Mouse (Mus musculus) cerebellum, adult 2 months (tissue): ENCODE measurements around the gene Mtss1l. TPM values are rescaled to one million over a fixed set of nuclear protein-coding genes. Genes with fewer than 3 reads are reported as not detected.
A peak's percentile ranks its signal among the peaks of the same experiment; 100 is the strongest.

Source experiments
- DNase-seq, 2 experiments: peaks; one replicate each; pipeline ENCODE4 v3.0.0; 2021
- H3K27ac ChIP-seq: fragments of 200-500 bp; 2 replicates; pipeline ENCODE4 v1.5.1; 2012; ENCODE audit warnings: low read length, control low read depth, inconsistent platforms; ENCODE audit not compliant: insufficient read depth
- H3K27me3 ChIP-seq: fragments of 200-500 bp; 2 replicates; pipeline ENCODE4 v1.6.1; 2012; ENCODE audit warnings: inconsistent platforms, mild to moderate bottlenecking, low read length, moderate library complexity; ENCODE audit not compliant: control insufficient read depth, insufficient read depth
- H3K4me1 ChIP-seq: fragments of 200-500 bp; 2 replicates; pipeline ENCODE4 v1.6.1; 2011; ENCODE audit warnings: low read length; ENCODE audit not compliant: control insufficient read depth, insufficient read depth
- H3K4me3 ChIP-seq: fragments of 200-500 bp; replicated peaks from 2 replicates; pipeline ENCODE3; 2011; ENCODE audit warnings: mild to moderate bottlenecking, low read depth, low read length, control low read depth; ENCODE audit not compliant: insufficient read depth
- CTCF ChIP-seq: fragments of 200-500 bp; IDR thresholded peaks from 2 replicates; pipeline ENCODE4 v1.5.1; 2011; ENCODE audit warnings: low read depth, mild to moderate bottlenecking, control low read depth, low read length, moderate library complexity, borderline replicate concordance; ENCODE audit not compliant: insufficient read depth
- POLR2A ChIP-seq: fragments of 200-500 bp; IDR thresholded peaks from 2 replicates; pipeline ENCODE4 v1.6.1; 2011; ENCODE audit warnings: low read length, control low read depth, borderline replicate concordance; ENCODE audit not compliant: insufficient read depth
- WGBS: fragments of 180-500 bp; shearing (Covaris S2); methylation state at CpG from one replicate; pipeline ENCODE4 v1.1.7; 2018; 5-methylcytosine and 5-hydroxymethylcytosine counted together
- polyA plus RNA-seq: library from polyadenylated mRNA; depleted of rRNA; stranded (reverse); fragments of >200 nt; gene quantifications from 2 replicates; pipeline ENCODE4 v1.2.3, GENCODE M21; 2012; rRNA removed

Mtss1l gene
- polyA plus RNA-seq, result 257 and 288 TPM in 2 replicates

DNA sequence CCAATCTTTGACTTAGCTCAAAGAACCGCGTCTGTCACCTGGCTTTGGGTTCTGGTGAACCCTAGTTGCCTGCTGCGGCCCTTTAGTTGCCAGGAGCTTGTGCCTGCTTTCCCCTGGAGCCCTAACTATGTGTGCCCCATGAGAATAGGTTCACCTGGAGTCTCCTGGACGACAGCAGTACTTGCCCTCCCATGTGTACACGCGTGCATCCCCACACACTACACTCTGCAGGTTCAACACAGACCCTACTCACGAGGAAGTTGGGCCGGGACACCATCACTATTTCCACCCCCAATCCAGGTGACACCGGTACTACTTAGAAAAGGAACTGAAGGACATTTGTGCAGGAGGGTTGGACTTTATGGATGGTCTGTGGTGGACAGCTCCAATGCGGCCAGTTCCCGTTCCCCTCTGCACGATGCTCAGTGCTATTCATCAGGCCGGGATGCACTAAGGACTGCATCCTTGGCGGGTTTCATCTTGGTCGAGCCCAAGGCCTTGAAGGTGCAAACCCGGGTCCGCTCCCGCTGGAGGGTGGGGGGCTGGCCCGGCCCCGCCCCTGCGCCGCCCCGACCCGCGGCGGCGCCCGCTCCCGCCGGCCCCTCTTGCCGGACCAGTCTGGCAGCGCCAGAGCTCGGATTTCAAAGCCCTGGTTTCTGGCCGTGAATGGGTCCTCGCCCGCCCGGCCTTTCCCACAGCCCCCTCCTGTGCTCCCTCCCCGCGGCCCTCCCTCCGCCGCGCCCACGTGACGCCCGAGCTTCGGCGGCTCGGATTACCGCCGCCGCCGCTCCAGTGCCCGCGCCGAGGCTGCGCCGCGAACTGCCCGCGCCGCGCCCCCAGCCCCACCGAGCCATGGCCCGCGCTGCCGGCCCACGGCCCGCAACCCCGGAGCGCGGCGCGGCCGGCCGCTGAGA lies at the start of gene Mtss1l:
TSS of gene Mtss1l (plus strand) at position 792 of the 914 bp plus-strand sequence.
- Histone ChIP-seq H3K4me3 (peak within 1 kb of the TSS; percentile 77), H3K27ac (peak within 1 kb of the TSS; percentile 84), H3K4me1 (peaks cover 65% of the 10 kb centered on the region), H3K27me3 (no peaks in the 10 kb centered on the region)
- peak; percentile 85 to 88 for DNase-seq
- WGBS, result 3% methylated on average over 57 of the region's 75 CpGs
- TF ChIP-seq CTCF (no peak), POLR2A (peak; percentile 27)

DNA sequence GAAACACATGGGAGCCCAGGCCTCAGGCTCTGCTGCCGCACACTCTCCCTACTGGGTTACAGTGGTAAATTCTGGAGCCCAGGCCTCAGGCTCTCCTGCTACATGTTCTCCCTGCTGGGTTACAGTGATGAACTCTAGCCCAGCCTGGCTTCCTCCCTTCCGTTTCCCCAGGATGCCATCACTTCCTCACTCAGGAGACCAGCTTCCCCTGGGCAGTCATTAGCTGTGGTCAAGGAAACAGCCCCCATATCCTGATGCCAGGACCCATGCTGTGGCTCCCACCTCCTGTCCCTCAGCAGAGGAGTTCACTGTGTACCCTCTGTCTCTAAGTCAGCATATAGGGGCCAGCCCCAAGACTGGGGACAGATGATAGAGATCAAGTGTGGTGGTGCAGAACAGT lies 49.1 kb upstream of the Mtss1l start:
- WGBS, result 43% methylated on average over 2 of the region's 2 CpGs
- no peak overlapping the region for H3K4me3 ChIP-seq
- no peaks in the 10 kb centered on the region for H3K27me3 ChIP-seq
- TF ChIP-seq POLR2A, result no peak
- TF ChIP-seq CTCF, result no peak
- DNase-seq, result peak; percentile 32 to 54
- H3K4me1 ChIP-seq, result peaks cover 63% of the 10 kb centered on the region
- H3K27ac ChIP-seq, result peak overlapping the region; percentile 94

DNA sequence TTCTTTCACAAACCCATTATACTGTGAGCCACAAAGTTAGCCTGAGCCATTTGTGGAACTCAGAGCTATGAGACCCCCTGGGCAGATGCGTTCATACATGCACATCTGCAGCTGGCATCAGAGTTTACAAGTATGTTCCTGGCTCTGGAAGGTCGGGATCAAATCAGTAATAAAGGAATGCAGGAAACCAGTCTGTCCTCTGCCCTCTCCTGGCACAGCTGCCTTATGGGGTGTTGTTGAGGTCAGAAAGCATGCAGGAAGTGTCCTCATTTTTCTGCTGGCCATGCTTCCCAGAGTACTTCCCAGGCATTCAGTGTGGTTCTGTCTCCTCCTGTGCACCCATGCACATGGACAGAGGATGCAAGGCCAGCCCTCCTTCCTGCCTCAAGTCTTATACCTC lies 48.1 kb upstream of the Mtss1l start:
- no peak for TF ChIP-seq POLR2A
- TF ChIP-seq CTCF, result no peak
- no peak for DNase-seq
- WGBS, result 73% methylated on average over 2 of the region's 2 CpGs
- Histone ChIP-seq H3K4me3 (no peak overlapping the region), H3K27ac (no peak overlapping the region), H3K4me1 (peaks cover 63% of the 10 kb centered on the region), H3K27me3 (no peaks in the 10 kb centered on the region)

DNA sequence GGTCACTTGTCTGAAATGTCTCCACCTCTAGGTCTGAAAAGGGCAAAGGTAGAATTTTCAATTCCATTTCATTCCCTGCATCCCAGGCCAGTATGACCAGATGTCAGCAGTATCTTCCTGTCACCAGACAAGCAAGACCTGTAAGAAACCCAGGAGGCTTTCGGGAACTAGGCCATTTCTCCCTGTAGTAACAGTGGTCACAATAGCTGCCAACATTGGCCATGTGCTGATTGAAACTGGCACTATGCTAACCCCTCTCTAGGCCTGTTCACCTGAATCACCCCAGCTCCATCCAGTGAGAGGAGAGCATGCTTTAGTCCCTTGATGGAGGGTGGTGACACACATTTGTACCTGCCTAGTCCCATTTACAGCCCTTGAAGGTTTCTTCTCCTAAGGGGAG lies 46.7 kb upstream of the Mtss1l start:
- no peak for TF ChIP-seq CTCF
- no peak for TF ChIP-seq POLR2A
- no peaks in the 10 kb centered on the region for H3K27me3 ChIP-seq
- peak overlapping the region; percentile 78 for H3K27ac ChIP-seq
- peaks cover 52% of the 10 kb centered on the region for H3K4me1 ChIP-seq
- WGBS, result 11% methylated on average over 1 of the region's 1 CpGs
- DNase-seq, result peak in 1 of 2 experiments; percentile 63
- H3K4me3 ChIP-seq, result no peak overlapping the region

DNA sequence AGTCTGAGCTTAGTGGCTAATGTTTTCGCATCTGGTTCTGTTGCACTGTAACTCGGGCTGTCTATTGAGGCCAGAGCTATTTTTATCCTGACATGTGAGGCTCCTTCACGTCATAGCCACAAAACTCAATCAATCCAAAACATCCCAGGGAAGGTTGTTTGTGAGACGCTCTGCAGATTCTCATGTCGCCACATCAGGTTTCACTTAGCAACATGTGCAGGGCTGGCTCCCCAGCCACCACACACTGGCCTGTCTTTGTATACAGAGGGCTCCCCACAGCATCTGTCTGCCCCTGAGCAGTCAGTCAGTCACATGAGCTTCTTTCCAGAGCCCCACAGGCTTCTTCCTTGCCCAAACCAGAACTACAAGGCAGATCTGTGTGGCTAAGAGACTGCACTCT lies 44.6 kb upstream of the Mtss1l start:
- DNase-seq, result no peak
- 74% methylated on average over 5 of the region's 5 CpGs for WGBS
- H3K4me1 ChIP-seq, result peaks cover 34% of the 10 kb centered on the region
- no peak overlapping the region for H3K4me3 ChIP-seq
- H3K27ac ChIP-seq, result no peak overlapping the region
- TF ChIP-seq CTCF, result no peak
- no peak for TF ChIP-seq POLR2A
- no peaks in the 10 kb centered on the region for H3K27me3 ChIP-seq

DNA sequence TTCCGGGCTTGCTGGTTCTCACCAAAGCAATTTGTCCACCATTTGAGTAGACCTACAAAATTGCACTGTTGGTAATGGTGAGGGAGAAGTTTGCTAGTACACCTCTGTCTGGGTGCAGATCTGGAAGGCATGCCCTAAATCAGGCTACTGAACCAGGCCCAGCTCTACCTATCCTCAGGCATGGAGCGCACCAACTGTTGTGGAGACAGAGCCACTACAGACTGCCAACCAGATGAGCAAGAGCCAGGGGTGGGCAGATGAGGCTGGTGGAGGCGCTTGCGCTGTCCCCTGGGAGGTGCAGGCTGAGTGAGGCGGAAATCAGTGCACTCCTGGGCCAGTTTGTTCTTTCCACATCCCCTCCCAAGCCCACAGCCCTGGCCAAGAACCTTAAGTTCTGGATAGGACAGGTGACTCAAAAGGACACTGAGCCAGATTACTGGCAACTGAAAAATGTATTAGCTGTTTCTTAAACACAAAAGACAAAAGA lies 44.1 kb upstream of the Mtss1l start:
- DNase-seq, result no peak
- TF ChIP-seq CTCF (no peak), POLR2A (no peak)
- peaks cover 28% of the 10 kb centered on the region for H3K4me1 ChIP-seq
- WGBS, result 86% methylated on average over 5 of the region's 5 CpGs
- H3K27ac ChIP-seq, result no peak overlapping the region
- no peak overlapping the region for H3K4me3 ChIP-seq
- H3K27me3 ChIP-seq, result no peaks in the 10 kb centered on the region

DNA sequence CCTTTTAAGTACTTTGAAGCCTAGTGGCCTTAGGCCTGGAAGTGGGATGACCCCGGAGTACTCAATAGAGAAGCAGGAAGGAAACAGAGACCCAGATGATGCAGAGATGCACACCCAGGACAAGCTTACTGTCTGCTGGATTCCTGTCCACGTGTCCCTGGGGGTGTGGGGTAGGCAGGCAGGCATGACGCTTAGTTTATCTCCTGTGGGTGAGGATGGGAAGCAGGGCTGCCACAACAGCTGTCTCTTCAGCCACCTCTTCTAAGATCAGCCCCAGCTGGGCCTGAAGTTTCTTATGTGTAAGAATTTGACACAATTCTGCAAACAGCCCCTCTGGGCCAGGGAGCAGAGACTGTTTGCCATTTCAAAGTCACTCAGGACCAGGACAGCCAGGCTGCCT lies 42.3 kb upstream of the Mtss1l start:
- no peak for TF ChIP-seq POLR2A
- no peak for TF ChIP-seq CTCF
- Histone ChIP-seq H3K4me1 (peaks cover 14% of the 10 kb centered on the region), H3K27ac (no peak overlapping the region), H3K27me3 (no peaks in the 10 kb centered on the region), H3K4me3 (no peak overlapping the region)
- WGBS, result 89% methylated on average over 3 of the region's 3 CpGs
- DNase-seq, result no peak

DNA sequence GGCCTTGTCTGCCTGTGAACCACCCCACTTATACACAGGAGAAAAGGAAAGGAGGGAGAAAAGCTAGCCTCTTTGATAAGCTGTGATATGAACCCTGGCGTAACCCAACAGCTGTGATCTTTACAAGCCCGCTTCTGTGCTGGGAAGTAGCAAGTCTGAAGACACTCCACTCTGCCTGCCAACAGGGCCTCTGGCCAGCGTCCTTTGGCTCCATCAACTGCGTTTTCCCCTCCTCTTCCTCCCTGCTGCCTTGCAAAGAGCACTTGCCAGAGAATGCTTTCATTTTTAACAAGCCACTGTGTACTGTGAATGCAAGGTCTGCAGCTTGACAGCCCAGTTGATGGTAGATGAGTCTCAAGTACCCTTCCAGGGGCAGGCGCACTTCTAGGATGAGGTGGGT lies 33.5 kb upstream of the Mtss1l start:
- no peak overlapping the region for H3K4me3 ChIP-seq
- peak; percentile 49 to 64 for DNase-seq
- WGBS, result 39% methylated on average over 5 of the region's 5 CpGs
- H3K27me3 ChIP-seq, result no peaks in the 10 kb centered on the region
- TF ChIP-seq CTCF (no peak), POLR2A (no peak)
- H3K4me1 ChIP-seq, result peaks cover 17% of the 10 kb centered on the region
- no peak overlapping the region for H3K27ac ChIP-seq
